Mouse (Mus musculus) left cerebral cortex, postnatal 10 days (tissue): ENCODE measurements around the gene Kdelc2. TPM values are rescaled to one million over a fixed set of nuclear protein-coding genes. Genes with fewer than 3 reads are reported as not detected.
A peak's percentile ranks its signal among the peaks of the same experiment; 100 is the strongest.

Experiments
- DNase-seq, 2 experiments: peaks; one replicate each; pipeline ENCODE4 v3.0.0; 2021 to 2022; ENCODE audit warnings: low spot score in 2 of 2, mixed read lengths in 1 of 2; ENCODE audit errors: extremely low spot score in 1 of 2
- intact Hi-C: fragments of 180-260 bp; cut with DNase I; formaldehyde crosslinking; loops from one replicate; pipeline ENCODE4 v1.15.1; 2025
- total RNA-seq, 2 experiments: library from RNA; stranded (reverse); gene quantifications; 2 replicates each; pipeline ENCODE4 v1.2.3; 2021

The Kdelc2 gene
- total RNA-seq: 1 to 10 TPM; 8.7 to 9.9 TPM

- intact Hi-C loops: no loop called here
- peak; percentile 87 to 89 for DNase-seq
Observed at GRCm38 (mm10) chr9:53383951-53384866, at the start of gene Kdelc2. Gene Kdelc2 (plus strand): TSS chr9:53384025.

- DNase-seq: no peak
- intact Hi-C loops: no loop called here
Observed at GRCm38 (mm10) chr9:53335131-53335530, 48.7 kb upstream of the Kdelc2 start.

GRCm38 (mm10) chr9:53339603-53340002 lies 44.2 kb upstream of the Kdelc2 start:
- intact Hi-C loops: no loop called here
- DNase-seq: no peak

GRCm38 (mm10) chr9:53340328-53340916 lies 43.4 kb upstream of the Kdelc2 start:
- intact Hi-C loops: no loop called here
- no peak for DNase-seq

- intact Hi-C loops: no loop called here
- no peak for DNase-seq
Observed at GRCm38 (mm10) chr9:53340969-53341368, 42.9 kb upstream of the Kdelc2 start.

- intact Hi-C loops: no loop called here
Observed at GRCm38 (mm10) chr9:53341981-53342380, 41.8 kb upstream of the Kdelc2 start.

GRCm38 (mm10) chr9:53344646-53345432 lies 39.0 kb upstream of the Kdelc2 start:
- DNase-seq: no peak
- intact Hi-C loops: no loop called here

More at GRCm38 (mm10) chr9:53341981-53342380, 41.8 kb upstream of the Kdelc2 start:
- DNase-seq: no peak

GRCm38 (mm10) chr9:53345728-53346127 lies 38.1 kb upstream of the Kdelc2 start:
- intact Hi-C loops: no loop called here
- no peak for DNase-seq

- intact Hi-C loops: no loop called here
- DNase-seq: no peak
Observed at GRCm38 (mm10) chr9:53346402-53346801, 37.4 kb upstream of the Kdelc2 start.

GRCm38 (mm10) chr9:53349211-53349610 lies 34.6 kb upstream of the Kdelc2 start:
- DNase-seq: no peak
- intact Hi-C loops: no loop called here

GRCm38 (mm10) chr9:53350331-53350730 lies 33.5 kb upstream of the Kdelc2 start:
- intact Hi-C loops: no loop called here
- no peak for DNase-seq

GRCm38 (mm10) chr9:53351899-53352298 lies 31.9 kb upstream of the Kdelc2 start:
- intact Hi-C loops: no loop called here
- no peak for DNase-seq

GRCm38 (mm10) chr9:53353161-53353560 lies 30.7 kb upstream of the Kdelc2 start:
- intact Hi-C loops: no loop called here

GRCm38 (mm10) chr9:53356219-53357155 lies 27.3 kb upstream of the Kdelc2 start:
- intact Hi-C loops: no loop called here

More at GRCm38 (mm10) chr9:53353161-53353560, 30.7 kb upstream of the Kdelc2 start:
- no peak for DNase-seq

GRCm38 (mm10) chr9:53371339-53371738 lies 12.5 kb upstream of the Kdelc2 start:
- intact Hi-C loops: no loop called here
- no peak for DNase-seq

More at GRCm38 (mm10) chr9:53356219-53357155, 27.3 kb upstream of the Kdelc2 start:
- DNase-seq: no peak

- intact Hi-C loops: no loop called here
- no peak for DNase-seq
Observed at GRCm38 (mm10) chr9:53375907-53376306, 7.9 kb upstream of the Kdelc2 start.

- no peak for DNase-seq
- intact Hi-C loops: no loop called here
Observed at GRCm38 (mm10) chr9:53376820-53377219, 7.0 kb upstream of the Kdelc2 start.

GRCm38 (mm10) chr9:53377597-53377996 lies 6.2 kb upstream of the Kdelc2 start:
- DNase-seq: no peak
- intact Hi-C loops: no loop called here
